Mouse (Mus musculus) midbrain, embryonic 10.5 days (tissue): ENCODE measurements around the gene Nlrc4. TPM values are rescaled to one million over a fixed set of nuclear protein-coding genes. Genes with fewer than 3 reads are reported as not detected.
"Not testable (repeated sequence)": the region's sequence is repeated elsewhere in the genome, so short reads cannot be mapped to it uniquely, and the experiment has no call there.

ENCODE experiments used
- DNase-seq: peaks from one replicate; pipeline ENCODE4 v3.0.0-alpha.2; 2017; ENCODE audit warnings: low spot score
- H3K27ac ChIP-seq: fragments of 300-500 bp; sonication (generic); replicated peaks from 2 replicates; pipeline ENCODE4 v1.5.1; 2016; ENCODE audit warnings: mild to moderate bottlenecking
- H3K27me3 ChIP-seq: fragments of 300-500 bp; sonication (generic); 2 replicates; pipeline ENCODE4 v1.6.1; 2016; ENCODE audit warnings: low read depth, mild to moderate bottlenecking; ENCODE audit not compliant: poor library complexity, severe bottlenecking
- H3K36me3 ChIP-seq: fragments of 300-500 bp; sonication (generic); 2 replicates; pipeline ENCODE4 v1.6.1; 2016; ENCODE audit warnings: mild to moderate bottlenecking, moderate library complexity
- H3K4me1 ChIP-seq: fragments of 300-500 bp; sonication (generic); 2 replicates; pipeline ENCODE4 v1.6.1; 2016
- H3K4me3 ChIP-seq: fragments of 300-500 bp; sonication (generic); 2 replicates; pipeline ENCODE4 v1.5.1; 2016; ENCODE audit warnings: mild to moderate bottlenecking, moderate library complexity
- H3K9me3 ChIP-seq: fragments of 300-500 bp; sonication (generic); replicated peaks from 2 replicates; pipeline ENCODE4 v1.6.1; 2016; ENCODE audit warnings: mild to moderate bottlenecking
- WGBS: fragments of 180-500 bp; shearing (Covaris S2); methylation state at CpG from one replicate; pipeline ENCODE4 v1.1.7; 2016; 5-methylcytosine and 5-hydroxymethylcytosine counted together
- polyA plus RNA-seq: library from polyadenylated mRNA; unstranded; fragments of >200 nt; fragmentation: Nextera tagmentation; extraction: Ambion mirVana; gene quantifications from 2 replicates; pipeline ENCODE4 v1.2.1, GENCODE M21; 2016

Gene Nlrc4
- 0.20 and 0.22 TPM in 2 replicates for polyA plus RNA-seq

DNA sequence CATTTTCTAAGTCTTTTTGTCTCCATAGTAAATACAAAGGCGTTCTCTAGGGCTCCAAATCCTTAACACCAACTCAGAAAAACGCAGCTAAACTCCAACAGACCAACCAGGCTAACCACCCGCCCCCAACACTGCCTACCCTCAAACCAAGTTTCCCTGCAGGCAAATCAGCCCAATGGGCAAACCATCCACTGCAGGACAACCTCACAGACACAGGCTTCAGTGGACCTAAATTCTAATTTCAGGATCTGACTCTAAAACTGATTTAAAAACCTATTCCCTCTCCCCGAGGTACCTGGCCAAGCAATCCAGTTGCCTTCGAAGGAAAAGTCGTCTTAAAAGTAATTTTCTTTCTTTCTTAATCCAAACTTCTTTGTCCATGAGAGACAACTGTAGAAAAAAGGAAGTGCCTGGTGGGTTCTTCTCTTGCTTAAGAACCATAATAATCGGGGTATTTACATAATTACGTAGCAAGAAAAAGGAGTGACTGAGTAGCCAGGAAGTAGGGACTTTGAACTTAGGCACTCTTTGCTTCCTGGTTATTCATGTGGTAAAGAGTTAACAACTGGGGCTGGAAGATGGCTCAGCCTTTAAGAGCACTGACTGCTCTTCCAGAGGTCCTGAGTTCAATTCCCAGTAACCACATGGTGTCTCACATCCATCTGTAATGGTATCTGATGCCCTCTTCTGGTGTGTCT is at the start of gene Nlrc4:
Gene Nlrc4 (minus strand): TSS at position 432 of the 698 bp plus-strand sequence.
- no peak for DNase-seq
- Histone ChIP-seq H3K27ac (no peak within 1 kb of the TSS), H3K4me3 (no peak within 1 kb of the TSS), H3K9me3 (no peaks in the 10 kb centered on the region), H3K36me3 (no peaks in the 10 kb centered on the region), H3K4me1 (no peaks in the 10 kb centered on the region), H3K27me3 (no peaks in the 10 kb centered on the region)
- 62% methylated on average over 8 of the region's 8 CpGs for WGBS

DNA sequence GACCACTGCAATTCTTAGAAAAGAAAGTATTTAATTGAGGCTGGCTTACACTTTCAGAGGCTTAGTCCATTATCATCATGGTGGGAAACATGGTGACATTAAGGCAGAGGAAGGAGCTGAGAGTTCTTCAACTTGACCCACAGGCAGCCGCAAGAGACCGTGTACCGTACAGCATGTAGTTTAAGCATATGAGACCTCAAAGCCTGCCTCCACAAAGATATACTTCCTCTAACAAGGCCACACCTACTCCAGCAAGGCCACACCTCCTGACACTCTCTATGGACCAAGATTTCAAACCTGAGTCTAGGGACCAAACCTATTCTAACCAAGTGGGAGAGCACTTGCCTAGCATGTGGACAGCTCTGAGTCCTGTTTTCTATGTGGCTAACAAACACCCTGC is 49.7 kb upstream of the Nlrc4 start:
- Histone ChIP-seq H3K4me3 (no peak overlapping the region), H3K27ac (no peak overlapping the region), H3K4me1 (no peaks in the 10 kb centered on the region), H3K9me3 (no peaks in the 10 kb centered on the region), H3K36me3 (no peaks in the 10 kb centered on the region), H3K27me3 (no peaks in the 10 kb centered on the region)
- no peak for DNase-seq
- WGBS, result 94% methylated on average over 3 of the region's 3 CpGs

DNA sequence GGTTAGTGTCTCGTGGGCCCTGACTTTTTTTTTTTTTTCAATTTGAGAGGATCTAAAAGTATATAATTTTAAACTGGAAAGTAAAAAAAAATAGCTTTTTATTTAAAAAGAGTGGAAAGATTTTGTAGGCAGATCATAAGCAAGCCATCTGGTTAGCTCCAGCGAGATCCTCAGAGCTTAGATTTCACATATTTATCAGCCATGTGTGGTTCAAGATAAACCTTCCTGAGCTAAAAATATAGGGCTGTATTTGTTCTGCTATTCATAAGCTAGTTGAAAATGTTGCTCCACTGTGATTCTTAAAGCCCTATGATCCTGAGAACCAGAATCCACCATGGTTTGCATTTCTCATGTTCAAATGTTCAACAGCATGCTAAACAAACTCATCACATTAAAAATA is 49.0 kb upstream of the Nlrc4 start:
- Histone ChIP-seq H3K27ac (no peak overlapping the region), H3K4me3 (no peak overlapping the region), H3K27me3 (no peaks in the 10 kb centered on the region), H3K36me3 (no peaks in the 10 kb centered on the region), H3K9me3 (no peaks in the 10 kb centered on the region), H3K4me1 (no peaks in the 10 kb centered on the region)
- DNase-seq, result no peak
- 81% methylated on average over 2 of the region's 2 CpGs for WGBS

DNA sequence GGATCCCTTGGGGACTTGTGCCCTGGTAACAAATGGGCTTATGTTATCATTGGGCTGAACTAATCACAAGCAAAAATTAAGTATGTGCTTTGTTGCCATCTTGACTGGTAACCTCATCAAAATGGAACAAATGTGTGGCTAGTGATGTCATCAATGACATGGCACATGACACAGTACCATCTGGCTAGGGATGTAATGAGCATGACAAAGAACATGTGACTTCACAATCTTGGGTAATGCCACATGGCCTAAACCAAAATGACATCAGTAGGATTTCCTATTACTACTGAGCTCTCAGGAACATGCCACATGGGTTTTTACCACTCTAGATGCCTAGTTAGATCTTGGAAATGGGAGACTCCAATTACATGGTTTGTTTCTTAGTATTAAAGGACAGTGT is 42.1 kb upstream of the Nlrc4 start:
- Histone ChIP-seq H3K36me3 (peaks cover 43% of the 10 kb centered on the region), H3K4me3 (no peak overlapping the region), H3K27ac (no peak overlapping the region), H3K27me3 (no peaks in the 10 kb centered on the region), H3K4me1 (no peaks in the 10 kb centered on the region), H3K9me3 (no peaks in the 10 kb centered on the region)
- no peak for DNase-seq

DNA sequence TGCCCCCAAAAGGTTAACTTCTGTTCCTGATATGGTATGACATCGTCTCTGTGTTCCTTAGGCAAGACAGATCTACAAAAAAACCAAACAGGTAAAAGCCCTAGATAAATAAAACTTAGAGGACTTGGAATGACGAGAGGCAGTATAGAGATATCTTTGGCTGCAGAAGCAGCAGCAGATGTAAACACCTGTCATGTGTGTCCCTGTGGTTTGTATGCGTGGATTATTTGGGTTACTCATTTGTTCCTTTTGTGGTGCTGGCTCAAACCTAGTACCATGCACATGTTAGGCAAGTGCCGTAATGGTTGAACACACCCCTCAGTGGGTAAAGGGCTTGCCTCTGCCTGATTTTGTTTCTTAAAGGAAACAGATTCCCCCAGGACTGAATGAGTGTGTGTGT is 41.3 kb upstream of the Nlrc4 start:
- Histone ChIP-seq H3K9me3 (no peaks in the 10 kb centered on the region), H3K4me3 (no peak overlapping the region), H3K4me1 (no peaks in the 10 kb centered on the region), H3K27me3 (no peaks in the 10 kb centered on the region), H3K36me3 (peaks cover 51% of the 10 kb centered on the region), H3K27ac (no peak overlapping the region)
- no peak for DNase-seq
- WGBS, result 92% methylated on average over 4 of the region's 4 CpGs

DNA sequence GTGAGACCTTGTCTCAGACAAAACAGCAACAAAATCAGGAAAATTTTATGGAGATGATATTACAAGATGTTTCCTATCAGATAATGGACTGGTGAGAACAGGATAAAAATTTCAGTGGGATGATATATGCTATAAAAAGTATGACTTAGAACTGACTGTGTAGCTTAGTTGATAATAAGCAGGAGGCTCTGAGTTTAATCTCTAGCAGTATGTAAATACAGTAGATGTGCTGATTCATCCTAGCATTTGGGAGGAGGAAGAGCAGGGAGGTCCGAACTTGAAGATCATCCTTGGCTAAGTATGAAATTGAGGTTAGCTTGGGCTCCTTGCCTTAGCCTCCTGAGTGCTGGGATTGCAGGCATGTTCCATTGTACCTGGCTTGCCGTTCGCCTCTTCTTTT is 32.6 kb upstream of the Nlrc4 start:
- 93% methylated on average over 3 of the region's 3 CpGs for WGBS
- Histone ChIP-seq H3K36me3 (peaks cover 49% of the 10 kb centered on the region), H3K9me3 (no peaks in the 10 kb centered on the region), H3K27ac (no peak overlapping the region), H3K4me3 (no peak overlapping the region), H3K4me1 (peaks cover 8% of the 10 kb centered on the region), H3K27me3 (no peaks in the 10 kb centered on the region)
- DNase-seq, result no peak

DNA sequence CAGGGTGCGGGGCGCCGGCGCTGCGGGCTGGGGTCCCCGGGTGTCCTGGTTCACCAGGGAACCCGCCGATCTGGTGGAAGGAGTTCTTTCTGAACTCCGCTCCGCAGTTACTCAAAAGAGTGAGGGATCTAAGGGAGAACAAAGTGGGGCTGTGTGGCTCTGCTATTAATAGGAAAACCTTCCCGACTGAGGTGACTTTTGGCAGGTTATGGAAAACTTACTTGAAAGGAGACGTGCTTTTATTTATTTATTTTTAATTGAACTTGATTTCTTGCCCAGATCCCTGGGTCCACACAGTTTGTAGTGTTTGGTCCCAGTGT is 30.9 kb upstream of the Nlrc4 start:
- Histone ChIP-seq H3K27ac (peak overlapping the region; percentile 84), H3K27me3 (no peaks in the 10 kb centered on the region), H3K4me3 (peak overlapping the region; percentile 82), H3K36me3 (peaks cover 33% of the 10 kb centered on the region), H3K4me1 (peaks cover 8% of the 10 kb centered on the region), H3K9me3 (no peaks in the 10 kb centered on the region)
- no peak for DNase-seq
- WGBS, result under 1% methylated on average over 12 of the region's 12 CpGs

DNA sequence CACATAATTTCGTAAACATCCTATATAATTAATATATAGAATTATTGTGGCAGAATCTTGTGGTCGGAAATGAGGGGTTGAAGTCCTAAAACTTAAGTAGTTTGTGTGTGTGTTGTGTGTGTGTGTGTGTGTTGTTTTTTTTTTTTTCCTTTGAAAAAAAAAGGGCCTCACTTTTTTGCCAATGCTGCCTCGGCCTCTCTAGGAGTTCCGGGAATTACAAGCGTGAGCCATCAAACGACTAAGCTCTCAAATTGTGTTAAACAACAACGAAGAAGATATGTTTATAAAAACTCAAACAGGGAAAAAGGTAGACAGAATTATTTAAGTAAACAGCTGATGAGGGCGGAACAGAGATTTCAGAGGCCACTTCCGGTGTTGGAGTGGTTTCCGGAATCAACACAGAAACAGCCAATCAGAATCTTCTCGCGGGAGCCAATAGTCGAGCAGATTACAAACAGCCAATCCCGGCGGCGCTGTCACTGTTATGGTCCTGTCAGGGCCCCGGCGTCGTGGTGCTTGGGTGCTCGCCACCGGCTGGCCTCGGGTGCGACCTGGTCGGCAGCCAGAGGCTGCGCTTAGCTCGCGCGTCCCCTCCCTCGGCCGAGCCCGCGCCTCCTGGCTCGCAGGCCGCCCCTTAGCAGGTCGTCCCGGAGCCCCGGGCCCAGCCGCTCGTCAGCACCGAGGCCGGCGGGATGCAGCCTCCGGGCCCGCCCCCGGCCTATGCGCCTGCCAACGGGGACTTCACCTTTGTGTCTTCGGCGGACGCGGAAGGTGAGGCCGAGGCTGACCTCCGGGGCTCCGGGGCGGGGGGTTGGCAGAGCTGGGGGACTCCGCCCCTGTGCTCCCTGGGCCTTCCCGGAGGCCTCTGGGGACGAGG is 30.3 kb upstream of the Nlrc4 start, which contains the start of gene Yipf4:
Gene Yipf4 (plus strand): TSS at position 470 of the 877 bp plus-strand sequence.
- Histone ChIP-seq H3K9me3 (no peaks in the 10 kb centered on the region), H3K4me1 (peaks cover 8% of the 10 kb centered on the region), H3K4me3 (peak within 1 kb of the TSS; percentile 82), H3K27me3 (no peaks in the 10 kb centered on the region), H3K36me3 (peaks cover 27% of the 10 kb centered on the region), H3K27ac (peak within 1 kb of the TSS; percentile 84)
- DNase-seq, result peak; percentile 94
- WGBS, result 5% methylated on average over 58 of the region's 58 CpGs

DNA sequence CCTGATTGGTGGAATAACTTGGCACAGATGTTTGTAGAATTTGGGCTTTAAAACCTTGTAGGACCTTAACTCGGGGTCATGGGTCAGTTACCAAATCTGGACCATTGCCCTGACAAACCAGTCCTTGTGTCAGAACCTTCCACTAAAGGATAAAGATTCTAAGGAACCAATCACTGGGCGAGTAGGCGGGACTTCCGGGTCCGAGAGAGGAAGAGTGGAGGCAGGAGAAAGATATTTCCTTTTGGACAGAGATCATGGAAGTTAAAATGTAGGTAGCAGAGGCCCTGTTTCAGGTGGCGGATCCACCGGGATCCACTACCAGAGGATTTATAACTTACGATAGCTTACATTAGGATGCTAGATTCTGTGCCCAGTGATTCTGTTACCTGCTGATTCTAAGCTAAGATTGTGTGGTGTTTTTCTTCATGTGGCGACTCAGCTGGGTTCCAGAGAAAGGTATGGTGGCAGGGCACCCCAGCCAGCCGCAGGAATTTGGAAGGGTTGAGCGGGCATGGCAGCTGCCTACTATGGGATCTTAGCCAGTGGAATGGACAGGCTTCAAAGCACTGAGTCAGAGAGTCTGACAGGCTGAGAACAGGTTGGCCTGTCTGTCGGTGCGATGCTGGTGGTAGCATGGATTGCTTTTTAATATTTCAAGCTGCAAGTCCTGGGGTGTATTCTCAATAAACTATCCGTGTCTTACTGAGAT is 21.6 kb upstream of the Nlrc4 start:
- Histone ChIP-seq H3K27ac (no peak overlapping the region), H3K36me3 (no peaks in the 10 kb centered on the region), H3K27me3 (no peaks in the 10 kb centered on the region), H3K9me3 (no peaks in the 10 kb centered on the region), H3K4me1 (no peaks in the 10 kb centered on the region), H3K4me3 (no peak overlapping the region)
- no peak for DNase-seq
- 86% methylated on average over 14 of the region's 14 CpGs for WGBS

DNA sequence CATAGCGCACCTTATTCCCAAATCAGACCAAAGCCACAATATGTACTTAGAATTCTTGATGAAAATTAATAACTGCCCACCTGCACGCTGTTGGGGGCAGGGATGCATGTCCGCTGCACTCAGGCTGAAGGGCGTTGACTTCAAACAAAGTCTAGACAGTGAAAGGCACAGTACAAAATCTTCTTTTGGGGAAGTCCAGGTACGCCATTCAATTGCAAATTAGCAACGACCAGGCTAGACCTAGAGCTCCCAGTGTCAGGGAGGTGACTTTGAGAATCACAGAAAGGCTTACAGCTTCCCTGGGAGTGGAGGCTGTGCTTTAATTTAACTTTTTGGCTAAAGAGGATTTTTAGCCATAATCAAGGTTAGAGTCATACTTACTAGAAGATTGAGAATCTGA is 11.2 kb upstream of the Nlrc4 start:
- WGBS, result 83% methylated on average over 6 of the region's 6 CpGs
- H3K27me3 ChIP-seq, H3K9me3 ChIP-seq, H3K4me1 ChIP-seq, H3K4me3 ChIP-seq, H3K27ac ChIP-seq, DNase-seq, H3K36me3 ChIP-seq: not testable (repeated sequence)

DNA sequence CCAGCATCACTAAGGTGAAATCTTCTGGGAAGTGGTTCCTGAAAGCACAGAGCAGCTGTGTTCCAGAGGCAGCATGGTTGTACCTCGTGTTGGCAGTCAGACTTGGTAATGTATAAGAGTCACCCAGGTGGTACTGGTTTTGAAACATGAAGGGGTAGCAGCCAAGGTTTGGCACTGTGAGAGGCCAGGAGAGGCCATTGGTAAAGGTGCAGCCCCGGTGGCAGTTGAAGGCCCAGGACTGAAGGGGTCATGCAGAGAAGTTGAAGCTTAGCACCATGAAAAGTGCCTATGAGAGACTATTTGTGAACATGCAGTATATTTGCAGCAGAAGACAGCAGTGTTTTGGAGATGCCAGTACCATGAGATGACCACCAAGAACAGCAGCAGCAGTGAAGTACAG is 9.0 kb upstream of the Nlrc4 start:
- 90% methylated on average over 2 of the region's 2 CpGs for WGBS
- H3K27ac ChIP-seq, DNase-seq, H3K4me1 ChIP-seq, H3K27me3 ChIP-seq, H3K4me3 ChIP-seq, H3K9me3 ChIP-seq, H3K36me3 ChIP-seq: not testable (repeated sequence)

DNA sequence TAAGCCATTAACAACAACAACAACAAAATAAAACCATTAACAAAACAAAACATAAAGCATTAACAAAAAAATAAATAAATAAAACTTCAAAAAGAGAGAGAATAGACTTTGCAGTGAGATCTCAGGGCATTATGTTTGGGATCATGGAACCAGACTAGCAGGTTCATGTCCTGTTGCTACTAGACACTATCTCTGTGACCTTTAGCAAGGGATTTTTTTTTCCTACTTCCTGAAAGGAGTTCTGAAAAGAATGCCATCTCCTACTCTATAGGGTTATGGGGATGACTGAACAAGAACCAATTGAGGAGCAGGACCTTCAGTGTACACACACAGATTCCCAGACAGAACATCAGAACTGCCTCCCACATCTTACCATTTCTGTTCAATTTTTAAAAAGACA is 4.6 kb upstream of the Nlrc4 start:
- Histone ChIP-seq H3K9me3 (no peaks in the 10 kb centered on the region), H3K27ac (no peak overlapping the region), H3K27me3 (no peaks in the 10 kb centered on the region), H3K36me3 (no peaks in the 10 kb centered on the region), H3K4me3 (no peak overlapping the region), H3K4me1 (no peaks in the 10 kb centered on the region)
- no peak for DNase-seq
